Mouse (Mus musculus): ENCODE results near the gene Ddx24. TPM values are rescaled to one million over a fixed set of nuclear protein-coding genes. Genes with fewer than 3 reads are reported as not detected.
A peak's percentile ranks its signal among the peaks of the same experiment; 100 is the strongest.

The Ddx24 gene
- total and polyA plus RNA-seq, 2 experiments: 19.0 to 22.8 TPM

GRCm38 (mm10) chr12:103395486-103396275, 29.9 kb downstream of the Ddx24 start:
- no peak overlapping the region for H3K9ac ChIP-seq (ENCODE audit: low read depth, low read length)
- H3K27ac ChIP-seq (replicated peaks; ENCODE audit: insufficient read depth, low read depth, low read length): no peak overlapping the region
- peaks cover 9% of the 10 kb centered on the region for H3K4me1 ChIP-seq (ENCODE audit: control insufficient read depth, insufficient read depth, low read length)
- H3K27me3 ChIP-seq (ENCODE audit: control insufficient read depth, insufficient read depth, low read length): no peaks in the 10 kb centered on the region
- no peak overlapping the region for H3K4me3 ChIP-seq (ENCODE audit: insufficient read depth, low read depth, low read length)
- no peaks in the 10 kb centered on the region for H3K79me2 ChIP-seq (ENCODE audit: control insufficient read depth, insufficient read depth, low read length)
- H3K36me3 ChIP-seq (ENCODE audit: control insufficient read depth, insufficient read depth, low read length): no peaks in the 10 kb centered on the region
- no peak for TF ChIP-seq POLR2A (IDR thresholded peaks at IDR 0.05; ENCODE audit: extremely low read depth, insufficient read depth, low read length)
- no peak for TF ChIP-seq CTCF (IDR thresholded peaks at IDR 0.05; ENCODE audit: low read depth, low read length)
- 43% methylated on average over 12 of the region's 12 CpGs for WGBS
- DNase-seq (ENCODE audit: extremely low read depth, low read depth, low spot score): peak; percentile 85

GRCm38 (mm10) chr12:103393528-103393927, 32.1 kb downstream of the Ddx24 start:
- Histone ChIP-seq H3K79me2 (ENCODE audit: control insufficient read depth, insufficient read depth, low read length) (no peaks in the 10 kb centered on the region), H3K36me3 (ENCODE audit: control insufficient read depth, insufficient read depth, low read length) (no peaks in the 10 kb centered on the region), H3K4me1 (ENCODE audit: control insufficient read depth, insufficient read depth, low read length) (peaks cover 16% of the 10 kb centered on the region), H3K4me3 (ENCODE audit: insufficient read depth, low read depth, low read length) (no peak overlapping the region), H3K9ac (ENCODE audit: low read depth, low read length) (no peak overlapping the region), H3K27me3 (ENCODE audit: control insufficient read depth, insufficient read depth, low read length) (no peaks in the 10 kb centered on the region), H3K27ac (replicated peaks; ENCODE audit: insufficient read depth, low read depth, low read length) (no peak overlapping the region)
- WGBS: 67% methylated on average over 6 of the region's 6 CpGs
- TF ChIP-seq POLR2A (IDR thresholded peaks at IDR 0.05; ENCODE audit: extremely low read depth, insufficient read depth, low read length): no peak
- no peak for TF ChIP-seq CTCF (IDR thresholded peaks at IDR 0.05; ENCODE audit: low read depth, low read length)
- no peak for DNase-seq (ENCODE audit: extremely low read depth, low read depth, low spot score)

GRCm38 (mm10) chr12:103391098-103391497, 34.5 kb downstream of the Ddx24 start:
- no peak overlapping the region for H3K9ac ChIP-seq (ENCODE audit: low read depth, low read length)
- 83% methylated on average over 7 of the region's 7 CpGs for WGBS
- H3K4me3 ChIP-seq (ENCODE audit: insufficient read depth, low read depth, low read length): no peak overlapping the region

GRCm38 (mm10) chr12:103389982-103390381, 35.6 kb downstream of the Ddx24 start:
- TF ChIP-seq POLR2A (IDR thresholded peaks at IDR 0.05; ENCODE audit: extremely low read depth, insufficient read depth, low read length) (no peak), CTCF (IDR thresholded peaks at IDR 0.05; ENCODE audit: low read depth, low read length) (no peak)

More at GRCm38 (mm10) chr12:103391098-103391497, 34.5 kb downstream of the Ddx24 start:
- Histone ChIP-seq H3K79me2 (ENCODE audit: control insufficient read depth, insufficient read depth, low read length) (no peaks in the 10 kb centered on the region), H3K27ac (replicated peaks; ENCODE audit: insufficient read depth, low read depth, low read length) (no peak overlapping the region), H3K36me3 (ENCODE audit: control insufficient read depth, insufficient read depth, low read length) (no peaks in the 10 kb centered on the region), H3K27me3 (ENCODE audit: control insufficient read depth, insufficient read depth, low read length) (no peaks in the 10 kb centered on the region), H3K4me1 (ENCODE audit: control insufficient read depth, insufficient read depth, low read length) (peaks cover 14% of the 10 kb centered on the region)
- DNase-seq (ENCODE audit: extremely low read depth, low read depth, low spot score): no peak
- TF ChIP-seq POLR2A (IDR thresholded peaks at IDR 0.05; ENCODE audit: extremely low read depth, insufficient read depth, low read length): no peak
- TF ChIP-seq CTCF (IDR thresholded peaks at IDR 0.05; ENCODE audit: low read depth, low read length): no peak

GRCm38 (mm10) chr12:103389348-103389727, 36.3 kb downstream of the Ddx24 start:
- H3K27ac ChIP-seq (replicated peaks; ENCODE audit: insufficient read depth, low read depth, low read length): no peak overlapping the region
- peak; percentile 28 for DNase-seq (ENCODE audit: extremely low read depth, low read depth, low spot score)

More at GRCm38 (mm10) chr12:103389982-103390381, 35.6 kb downstream of the Ddx24 start:
- Histone ChIP-seq H3K79me2 (ENCODE audit: control insufficient read depth, insufficient read depth, low read length) (no peaks in the 10 kb centered on the region), H3K36me3 (ENCODE audit: control insufficient read depth, insufficient read depth, low read length) (no peaks in the 10 kb centered on the region), H3K4me3 (ENCODE audit: insufficient read depth, low read depth, low read length) (no peak overlapping the region), H3K9ac (ENCODE audit: low read depth, low read length) (no peak overlapping the region), H3K27ac (replicated peaks; ENCODE audit: insufficient read depth, low read depth, low read length) (no peak overlapping the region), H3K27me3 (ENCODE audit: control insufficient read depth, insufficient read depth, low read length) (no peaks in the 10 kb centered on the region), H3K4me1 (ENCODE audit: control insufficient read depth, insufficient read depth, low read length) (peaks cover 7% of the 10 kb centered on the region)
- WGBS: 54% methylated on average over 4 of the region's 4 CpGs
- no peak for DNase-seq (ENCODE audit: extremely low read depth, low read depth, low spot score)

More at GRCm38 (mm10) chr12:103389348-103389727, 36.3 kb downstream of the Ddx24 start:
- Histone ChIP-seq H3K4me3 (ENCODE audit: insufficient read depth, low read depth, low read length) (0 out of 2 replicates have a peak overlapping the region, but pooled peaks have one; percentile 92), H3K36me3 (ENCODE audit: control insufficient read depth, insufficient read depth, low read length) (no peaks in the 10 kb centered on the region), H3K9ac (ENCODE audit: low read depth, low read length) (no peak overlapping the region), H3K79me2 (ENCODE audit: control insufficient read depth, insufficient read depth, low read length) (no peaks in the 10 kb centered on the region), H3K27me3 (ENCODE audit: control insufficient read depth, insufficient read depth, low read length) (no peaks in the 10 kb centered on the region), H3K4me1 (ENCODE audit: control insufficient read depth, insufficient read depth, low read length) (peaks cover 7% of the 10 kb centered on the region)
- TF ChIP-seq CTCF (IDR thresholded peaks at IDR 0.05; ENCODE audit: low read depth, low read length) (no peak), POLR2A (IDR thresholded peaks at IDR 0.05; ENCODE audit: extremely low read depth, insufficient read depth, low read length) (no peak)
- 24% methylated on average over 2 of the region's 2 CpGs for WGBS
